Mouse (Mus musculus) kidney, adult 18-20 months (tissue): ENCODE results near the gene C9.

Source experiments
- DNase-seq: peaks from one replicate; pipeline ENCODE4 v3.0.0; 2021

C9 gene

GRCm38 (mm10) chr15:6492386-6492785, 47.3 kb downstream of the C9 start:
- no peak for DNase-seq

GRCm38 (mm10) chr15:6498396-6499070, 53.4 kb downstream of the C9 start:
- DNase-seq: no peak

DNA sequence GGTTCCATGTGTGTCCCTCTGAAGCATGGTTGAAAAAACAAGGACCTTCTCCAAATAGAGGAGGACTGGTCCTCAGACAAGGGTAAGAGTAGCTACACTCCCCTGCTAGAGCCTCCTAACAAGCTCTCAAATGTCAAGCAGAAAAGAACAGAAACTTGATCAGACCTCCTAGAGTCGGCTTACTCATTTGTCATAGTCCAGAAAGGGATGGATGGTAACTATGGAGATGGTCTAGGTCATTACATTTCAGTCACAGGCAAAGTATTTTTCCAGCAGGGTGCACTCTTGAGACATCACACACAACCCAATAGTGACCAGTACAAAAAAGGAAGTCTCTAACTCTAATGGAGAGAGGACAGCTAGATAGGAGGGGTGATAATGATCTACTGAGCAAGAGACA, 55.7 kb downstream of the C9 start:
- DNase-seq: no peak

- no peak for DNase-seq
Measured at GRCm38 (mm10) chr15:6517525-6517924, 72.4 kb downstream of the C9 start.

- DNase-seq: no peak
Measured at GRCm38 (mm10) chr15:6519417-6520255, 74.5 kb downstream of the C9 start.

GRCm38 (mm10) chr15:6520505-6521155, 75.5 kb downstream of the C9 start:
- DNase-seq: no peak

- DNase-seq: no peak
Measured at GRCm38 (mm10) chr15:6522653-6523167, 77.6 kb downstream of the C9 start, which contains the start of gene Fyb. TSS of gene Fyb (plus strand) at chr15:6522853.

DNA sequence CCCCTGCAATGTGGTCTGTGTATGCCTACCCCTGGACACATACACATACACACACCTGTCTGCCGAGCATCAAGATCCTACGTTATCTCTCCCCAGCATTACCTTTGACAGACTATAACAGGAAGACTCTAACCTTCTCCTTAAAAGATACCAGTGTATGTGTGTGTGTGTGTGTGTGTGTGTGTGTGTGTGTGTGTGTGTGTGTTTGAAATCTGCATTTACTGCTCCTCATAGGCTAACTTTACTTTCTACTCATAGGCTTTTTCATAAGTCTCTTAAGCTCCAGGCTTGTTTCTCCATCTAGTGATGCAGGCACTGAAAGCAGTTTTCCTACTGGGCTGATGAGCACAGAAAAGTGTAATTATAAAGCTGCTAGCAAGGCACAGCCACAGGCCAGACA, 79.7 kb downstream of the C9 start:
- no peak for DNase-seq

DNA sequence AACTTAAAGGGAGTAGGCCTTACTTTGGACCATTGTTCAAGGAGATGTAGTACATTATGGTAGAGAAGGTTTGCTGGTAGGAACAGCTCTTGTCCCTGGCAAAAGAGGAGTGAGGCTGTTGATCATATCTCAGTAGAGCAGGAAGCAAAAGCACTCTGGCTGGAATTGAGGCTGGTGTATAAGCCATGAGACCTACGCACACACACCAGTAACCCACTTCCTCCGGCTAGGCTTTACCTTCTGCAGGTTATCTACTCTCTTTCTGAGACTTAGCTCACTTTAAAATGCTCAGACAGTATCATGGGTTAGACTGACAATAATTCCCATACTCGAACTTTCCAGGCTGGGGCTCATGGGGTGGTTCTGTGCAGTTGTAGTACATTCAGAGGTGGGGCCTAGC, 80.3 kb downstream of the C9 start:
- DNase-seq: no peak

- DNase-seq: no peak
Measured at GRCm38 (mm10) chr15:6533858-6534343, 88.8 kb downstream of the C9 start.

- no peak for DNase-seq
Measured at GRCm38 (mm10) chr15:6534592-6534991, 89.5 kb downstream of the C9 start.

DNA sequence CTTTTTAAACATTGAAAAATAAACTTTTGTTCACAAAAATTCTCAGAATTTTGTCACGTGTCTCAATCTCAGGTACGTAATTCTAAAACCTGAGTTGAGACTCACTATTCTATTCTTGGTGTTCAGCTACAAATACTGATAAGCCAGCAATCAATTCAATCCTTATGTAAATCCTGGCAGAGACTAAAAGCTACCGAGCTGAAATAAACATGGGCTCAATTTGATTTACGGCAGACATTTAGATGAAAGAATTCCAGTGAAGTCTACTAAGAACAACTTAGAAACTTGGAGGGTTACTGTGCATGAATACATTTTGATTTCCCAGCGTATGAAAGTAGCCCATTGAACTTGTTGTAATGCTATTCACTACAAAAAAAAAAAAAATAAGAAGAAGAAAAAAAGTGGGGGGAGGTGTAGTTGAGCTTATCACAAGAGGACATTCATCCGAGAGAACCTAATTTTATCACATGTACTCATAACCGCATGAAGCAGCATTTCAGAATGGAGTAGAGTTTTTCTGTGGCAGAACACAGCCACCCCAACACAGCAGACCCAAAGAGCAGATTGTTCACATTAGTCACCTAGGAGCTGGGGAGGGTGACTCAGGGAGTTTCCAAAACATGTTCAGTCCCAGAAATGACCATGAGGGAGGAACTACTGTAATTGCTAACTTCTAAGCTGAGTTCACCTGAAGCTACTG, 94.7 kb downstream of the C9 start:
- no peak for DNase-seq
